Mouse (Mus musculus) layer of hippocampus, adult 2 months (tissue): ENCODE data around the gene Upf1. TPM values are rescaled to one million over a fixed set of nuclear protein-coding genes. Genes with fewer than 3 reads are reported as not detected.

Experiments
- DNase-seq, 2 experiments: peaks; one replicate each; pipeline ENCODE4 v3.0.0; 2022; ENCODE audit warnings: low spot score in 2 of 2
- H3K27ac ChIP-seq: fragments of 200-600 bp; 2 replicates; pipeline ENCODE4 v1.8.1; 2022
- H3K4me3 ChIP-seq: fragments of 200-600 bp; 2 replicates; pipeline ENCODE4 v1.8.1; 2022; ENCODE audit warnings: mild to moderate bottlenecking
- CTCF ChIP-seq: fragments of 200-600 bp; conservative IDR thresholded peaks from 2 replicates; pipeline ENCODE4 v1.8.1; 2022; ENCODE audit warnings: antibody characterized with exemption, mild to moderate bottlenecking, moderate library complexity
- total RNA-seq, 2 experiments: library from RNA; stranded (reverse); gene quantifications; 2 replicates each; pipeline ENCODE4 v1.2.3; 2021

Upf1 gene
- total RNA-seq, 2 experiments from 2014 or later: 67.7 to 68.7 TPM

- TF ChIP-seq CTCF: peak; percentile 77
- DNase-seq: peak in 1 of 2 experiments; percentile 68
- H3K27ac ChIP-seq: peak overlapping the region; percentile 77
- no peak overlapping the region for H3K4me3 ChIP-seq
These were observed 22.2 kb downstream of the Upf1 start for GRCm38 (mm10) chr8:70330741-70331364.

DNA sequence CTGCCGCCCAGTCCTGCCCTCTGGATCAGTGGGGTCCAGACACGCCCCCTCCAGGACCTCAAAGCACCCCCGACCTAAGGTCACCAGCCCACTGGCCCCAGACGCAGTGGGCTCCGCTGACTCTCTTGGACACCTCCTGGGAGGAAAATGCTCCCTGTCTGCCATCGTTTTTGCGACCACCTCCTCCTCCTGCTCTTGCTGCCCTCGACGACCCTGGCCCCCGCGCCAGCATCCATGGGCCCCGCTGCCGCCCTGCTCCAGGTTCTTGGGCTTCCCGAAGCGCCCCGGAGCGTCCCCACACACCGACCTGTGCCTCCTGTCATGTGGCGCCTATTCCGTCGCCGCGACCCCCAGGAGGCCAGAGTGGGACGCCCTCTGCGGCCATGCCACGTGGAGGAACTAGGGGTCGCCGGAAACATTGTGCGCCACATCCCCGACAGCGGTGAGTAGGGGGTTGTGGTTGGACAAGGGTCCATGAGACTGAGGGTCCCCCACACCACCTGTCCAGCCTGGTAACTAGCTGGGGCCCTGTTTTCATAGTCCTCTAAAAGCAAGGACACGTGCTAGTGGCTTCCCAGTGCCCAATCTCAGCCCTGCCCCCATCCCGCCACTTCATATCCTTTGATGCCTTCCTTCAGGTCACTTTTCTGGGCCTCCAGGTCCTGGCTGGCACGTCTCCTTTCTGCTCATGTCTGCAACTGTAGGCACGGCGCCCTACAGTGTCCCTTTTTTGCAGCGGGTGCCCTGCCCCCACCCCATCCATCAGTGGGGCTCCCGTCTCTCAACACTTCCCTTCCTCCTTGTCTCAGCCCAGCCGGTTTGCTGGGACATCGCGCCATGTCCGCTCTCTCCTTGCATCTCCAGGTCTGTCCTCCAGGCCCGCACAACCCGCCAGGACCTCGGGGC is 23.0 kb downstream of the Upf1 start:
- no peak for TF ChIP-seq CTCF
- DNase-seq: no peak
- Histone ChIP-seq H3K4me3 (no peak overlapping the region), H3K27ac (peak overlapping the region; percentile 77)

DNA sequence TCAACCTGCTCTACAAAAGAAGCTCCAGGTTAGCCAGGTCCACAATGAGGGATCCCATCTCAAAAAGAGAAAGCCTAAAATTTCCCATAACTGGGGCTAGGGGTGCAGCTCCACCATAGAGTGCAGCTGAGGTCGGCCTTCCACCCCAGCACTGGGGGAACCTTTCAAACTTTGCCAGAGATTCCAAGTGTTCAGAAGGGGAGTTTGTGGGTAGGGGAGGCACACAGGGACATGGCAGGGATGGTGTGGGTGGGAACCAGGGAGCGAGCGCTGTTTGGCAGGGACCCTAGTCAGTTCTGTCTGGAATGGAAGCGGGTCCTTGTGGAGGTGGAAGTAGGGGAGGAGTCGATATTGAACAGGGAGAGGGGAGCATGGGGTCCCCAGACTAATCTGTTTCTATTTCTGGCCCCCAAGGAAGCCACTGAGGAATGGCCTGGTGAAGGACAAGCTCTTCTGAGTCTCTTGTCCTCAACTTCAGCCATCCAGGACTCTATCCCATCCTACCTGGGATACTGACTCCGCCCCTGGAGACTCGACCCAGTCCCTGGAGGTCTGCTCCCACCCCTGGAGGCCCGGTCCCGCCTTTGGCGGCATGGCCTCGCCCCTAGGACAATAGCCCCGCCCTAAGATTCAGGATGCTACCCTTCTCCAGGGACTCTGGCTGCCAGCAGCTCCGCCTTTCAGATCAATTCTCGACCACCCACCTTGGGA is 23.8 kb downstream of the Upf1 start, which contains the start of gene Gdf1:
TSS of gene Gdf1 (plus strand) at position 694 of the 711 bp plus-strand sequence.
- Histone ChIP-seq H3K27ac (peak within 1 kb of the TSS; percentile 77), H3K4me3 (no peak within 1 kb of the TSS)
- TF ChIP-seq CTCF: no peak
- no peak for DNase-seq

DNA sequence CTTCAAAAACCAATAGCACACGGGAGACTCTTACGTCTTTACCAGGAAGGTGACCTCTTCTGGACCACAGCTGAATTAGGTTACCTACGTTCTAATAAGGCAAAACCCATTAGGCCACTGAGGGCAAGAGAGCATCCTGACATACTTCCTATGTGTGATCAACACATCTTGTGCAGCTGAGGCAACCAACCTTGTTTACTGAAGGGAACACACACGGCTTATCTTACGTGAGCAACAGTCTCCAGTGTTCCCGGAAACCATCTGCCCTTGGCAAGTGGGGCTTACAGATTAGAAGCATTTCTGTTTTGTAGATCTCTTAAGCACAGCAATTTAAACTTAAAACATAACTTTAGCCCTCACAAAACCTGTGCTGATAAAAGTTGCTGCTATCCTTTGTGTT is 25.6 kb downstream of the Upf1 start:
- Histone ChIP-seq H3K4me3 (no peak overlapping the region), H3K27ac (peak overlapping the region; percentile 77)
- TF ChIP-seq CTCF: no peak
- DNase-seq: no peak

GRCm38 (mm10) chr8:70323716-70324115 is 29.4 kb downstream of the Upf1 start:
- Histone ChIP-seq H3K4me3 (no peak overlapping the region), H3K27ac (no peak overlapping the region)
- TF ChIP-seq CTCF: peak; percentile 38
- DNase-seq: no peak

DNA sequence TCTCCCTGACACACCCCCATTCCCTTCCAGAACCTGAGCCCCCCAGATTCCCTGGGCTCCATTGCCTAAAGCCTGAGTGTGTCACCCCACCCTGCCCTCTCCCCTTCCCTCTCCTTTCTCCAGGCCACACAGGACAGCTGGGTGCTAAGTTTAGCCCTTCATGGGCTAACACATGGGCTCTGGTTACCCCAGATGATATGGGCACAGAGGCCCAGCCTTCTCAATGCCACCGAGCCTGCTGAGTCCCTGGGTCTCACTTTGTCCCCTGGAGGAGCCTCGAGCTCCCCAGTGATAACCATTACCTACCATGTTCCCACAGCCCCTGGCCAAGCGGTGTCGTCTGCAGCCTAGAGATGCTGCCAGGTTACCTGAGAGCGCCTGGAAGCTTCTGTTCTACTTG is 35.2 kb downstream of the Upf1 start:
- Histone ChIP-seq H3K27ac (peak overlapping the region; percentile 99), H3K4me3 (peak overlapping the region; percentile 91)
- no peak for TF ChIP-seq CTCF
- no peak for DNase-seq

GRCm38 (mm10) chr8:70316511-70317504 is 36.3 kb downstream of the Upf1 start:
- H3K27ac ChIP-seq: peak overlapping the region; percentile 99
- DNase-seq: peak; percentile 89 to 96
- H3K4me3 ChIP-seq: peak overlapping the region; percentile 91
- TF ChIP-seq CTCF: no peak

DNA sequence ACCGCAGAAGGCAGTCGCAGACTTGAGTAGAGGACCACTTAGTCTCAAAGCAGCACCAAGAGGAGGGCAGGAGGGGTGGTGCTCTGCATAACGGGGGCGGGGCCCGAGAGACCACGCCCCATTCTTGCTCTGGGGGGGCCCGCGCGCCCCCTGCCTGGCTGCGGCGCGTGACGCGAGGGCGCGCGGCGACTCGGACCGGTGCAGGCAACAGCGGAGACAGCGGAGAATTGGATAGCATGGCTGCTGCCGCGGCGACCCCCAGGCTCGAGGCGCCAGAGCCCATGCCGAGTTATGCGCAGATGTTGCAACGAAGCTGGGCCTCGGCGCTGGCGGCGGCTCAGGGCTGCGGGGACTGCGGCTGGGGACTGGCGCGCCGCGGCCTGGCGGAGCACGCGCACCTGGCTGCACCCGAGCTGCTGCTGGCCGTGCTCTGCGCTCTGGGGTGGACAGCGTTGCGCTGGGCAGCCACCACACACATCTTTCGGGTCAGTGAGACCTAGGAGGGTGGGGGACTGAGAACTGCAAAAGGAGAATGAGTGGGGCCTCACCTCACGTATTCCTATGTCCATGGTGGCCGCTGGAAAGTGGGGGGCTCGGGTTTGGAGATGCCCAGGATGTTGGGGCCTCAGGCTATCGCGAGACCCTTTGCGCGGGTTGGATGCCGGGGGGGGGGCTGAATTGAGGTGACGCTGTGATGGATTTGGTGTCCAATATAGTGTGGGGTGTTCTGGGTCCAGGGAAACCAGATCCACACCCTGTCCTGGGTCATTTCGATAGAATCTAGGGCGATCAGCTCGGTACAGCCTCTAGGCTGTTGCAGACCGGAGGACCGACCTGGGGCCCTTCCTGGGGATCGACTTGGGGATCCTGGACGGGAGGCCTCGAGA is 37.2 kb downstream of the Upf1 start, which contains the start of gene Cers1:
TSS of gene Cers1 (plus strand) at position 152 of the 887 bp plus-strand sequence.
- no peak for TF ChIP-seq CTCF
- peak within 1 kb of the TSS; percentile 99 for H3K27ac ChIP-seq
- DNase-seq: peak; percentile 82 to 86
- peak within 1 kb of the TSS; percentile 91 for H3K4me3 ChIP-seq

DNA sequence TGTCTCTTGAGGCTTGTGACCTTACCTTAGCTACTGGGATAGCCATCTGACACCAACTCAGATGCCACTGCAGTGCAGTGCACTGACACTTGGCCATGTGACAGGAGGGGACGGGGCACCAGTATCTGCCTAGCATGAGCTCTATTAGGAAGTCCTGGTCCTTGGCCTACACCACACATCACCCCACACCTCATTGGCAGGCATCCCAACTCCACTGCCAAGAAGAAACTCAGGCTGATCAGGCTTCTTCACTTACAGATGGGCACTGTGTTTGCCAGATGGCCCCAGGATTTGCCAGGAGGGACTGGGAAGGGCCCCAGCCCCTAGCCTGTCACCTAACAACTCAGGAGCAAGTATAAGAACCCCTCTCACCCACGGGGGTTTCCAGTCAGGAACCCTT is 39.7 kb downstream of the Upf1 start:
- no peak overlapping the region for H3K4me3 ChIP-seq
- no peak overlapping the region for H3K27ac ChIP-seq
- TF ChIP-seq CTCF: no peak
- DNase-seq: no peak

GRCm38 (mm10) chr8:70309311-70309710 is 43.8 kb downstream of the Upf1 start:
- peak; percentile 81 for TF ChIP-seq CTCF
- Histone ChIP-seq H3K27ac (no peak overlapping the region), H3K4me3 (no peak overlapping the region)
- no peak for DNase-seq

DNA sequence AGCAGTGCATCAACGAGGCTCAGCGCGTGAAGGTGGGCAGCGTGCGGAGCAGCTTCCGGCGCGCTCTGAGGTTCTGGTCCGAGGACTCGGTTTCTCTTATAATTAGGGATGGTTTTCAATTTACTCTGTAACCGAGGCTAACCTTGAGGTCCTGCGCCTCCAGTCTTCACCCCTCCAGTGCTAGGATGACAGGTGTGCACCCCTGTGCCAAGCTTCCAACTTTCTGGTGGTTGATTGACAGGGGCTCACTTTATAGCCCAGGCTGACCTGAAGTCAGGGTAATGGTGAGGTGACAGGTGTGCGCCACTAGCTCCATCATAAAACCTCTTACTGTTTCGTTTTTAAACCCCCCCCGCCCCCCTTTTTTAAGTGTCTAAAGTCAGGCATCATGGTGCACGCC is 50.2 kb downstream of the Upf1 start:
- Histone ChIP-seq H3K27ac (peak overlapping the region; percentile 93), H3K4me3 (peak overlapping the region; percentile 81)
- TF ChIP-seq CTCF: no peak
- DNase-seq: no peak
